Mouse (Mus musculus): ENCODE measurements around the gene Scap. TPM values are rescaled to one million over a fixed set of nuclear protein-coding genes. Genes with fewer than 3 reads are reported as not detected.
"Not testable (repeated sequence)": the region's sequence is repeated elsewhere in the genome, so short reads cannot be mapped to it uniquely, and the experiment has no call there.

The Scap gene
- total and polyA plus RNA-seq, 3 experiments: 24.7 to 48.9 (median 40.4) TPM

GRCm38 (mm10) chr9:110329655-110330054, 3.4 kb upstream of the Scap start:
- in situ Hi-C loops (cut with MboI; ENCODE audit: low pct_ligation_motif_present, low pct_unique_long_range_greater_than_20kb, low sequenced_read_pairs): no loop called here
- H3K4me3 ChIP-seq (replicated peaks in 1 of 3; ENCODE audit: low read depth in 2 of 3, low read length in 2 of 3, poor library complexity in 1 of 3): no peak overlapping the region
- no peak overlapping the region for H3K27ac ChIP-seq (ENCODE audit: insufficient read depth, low read depth)
- H3K27me3 ChIP-seq (replicated peaks): no peaks in the 10 kb centered on the region
- peaks cover 2 to 12% of the 10 kb centered on the region in 2 experiments; a peak in 3 of 4 replicates for H3K4me1 ChIP-seq (ENCODE audit: control insufficient read depth in 1 of 2, insufficient read depth in 2 of 2)
- H3K4me2 ChIP-seq (ENCODE audit: insufficient read depth, low read depth, poor library complexity, severe bottlenecking): no peak overlapping the region
- no peak for DNase-seq (ENCODE audit: extremely low read depth)
- H3K36me3 ChIP-seq (replicated peaks in 1 of 2; ENCODE audit: control insufficient read depth in 1 of 2, insufficient read depth in 1 of 2, low read length in 1 of 2): no peaks in the 10 kb centered on the region
- 0 out of 2 replicates have a peak, but pooled peaks cover 6% of the 10 kb centered on the region for H3K79me2 ChIP-seq (replicated peaks; ENCODE audit: control insufficient read depth, extremely low read depth, insufficient read depth, poor library complexity, severe bottlenecking)
- TF ChIP-seq PAX5 (IDR thresholded peaks at IDR 0.05; ENCODE audit: low read length) (no peak), RCOR1 (conservative IDR thresholded peaks at IDR 0.05; ENCODE audit: low read depth, low read length) (no peak), E2F4 (IDR thresholded peaks at IDR 0.05; ENCODE audit: insufficient replicate concordance, low read depth, low read length) (no peak), CTCF (conservative IDR thresholded peaks at IDR 0.05 in 1 of 2, IDR thresholded peaks at IDR 0.05 in 1 of 2; ENCODE audit: low read depth in 2 of 2, low read length in 2 of 2) (no peak), USF2 (conservative IDR thresholded peaks at IDR 0.05; ENCODE audit: low read depth, low read length) (no peak), UBTF (IDR thresholded peaks at IDR 0.05; ENCODE audit: low read depth, low read length) (no peak), POLR2AphosphoS2 (IDR thresholded peaks at IDR 0.05; ENCODE audit: low read depth, low read length) (no peak), ZKSCAN1 (IDR thresholded peaks at IDR 0.05; ENCODE audit: borderline replicate concordance, low read depth, low read length) (no peak)
- H3K9ac ChIP-seq (ENCODE audit: insufficient read depth, low read depth): no peak overlapping the region
- H3K9me3 ChIP-seq (replicated peaks; ENCODE audit: low read length): peaks cover 3% of the 10 kb centered on the region
- dilution Hi-C loops (cut with MboI; ENCODE audit: extremely low pct_ligation_motif_present, extremely low pct_unique_long_range_greater_than_20kb, low sequenced_read_pairs): no loop called here

DNA sequence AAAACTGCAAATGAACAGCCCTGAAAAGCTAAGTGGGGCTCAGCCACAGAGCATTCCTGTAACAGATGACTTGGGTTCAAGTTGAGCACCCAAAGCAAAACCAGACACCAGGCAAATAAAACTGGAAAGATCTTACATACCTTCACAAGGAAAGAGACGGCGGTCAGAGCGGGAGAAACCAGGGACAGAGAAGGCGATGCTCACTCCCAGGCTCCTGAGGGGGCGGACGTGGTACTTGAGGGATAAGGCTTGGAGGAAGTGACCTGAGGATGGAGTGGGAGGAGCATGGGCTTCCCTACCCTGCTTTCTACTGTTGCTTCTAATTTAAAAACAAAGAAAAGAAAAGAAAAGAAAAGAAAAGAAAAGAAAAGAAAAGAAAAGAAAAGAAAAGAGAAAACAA, 2.7 kb upstream of the Scap start:
- H3K27me3 ChIP-seq (replicated peaks): no peaks in the 10 kb centered on the region
- no peak overlapping the region for H3K9ac ChIP-seq (ENCODE audit: insufficient read depth, low read depth)
- no peak overlapping the region for H3K4me2 ChIP-seq (ENCODE audit: insufficient read depth, low read depth, poor library complexity, severe bottlenecking)
- dilution Hi-C loops (cut with MboI; ENCODE audit: extremely low pct_ligation_motif_present, extremely low pct_unique_long_range_greater_than_20kb, low sequenced_read_pairs) (no loop called here), in situ Hi-C loops (cut with MboI; ENCODE audit: low pct_ligation_motif_present, low pct_unique_long_range_greater_than_20kb, low sequenced_read_pairs) (no loop called here)
- no peak for DNase-seq (ENCODE audit: extremely low read depth)
- H3K4me3 ChIP-seq (replicated peaks in 1 of 3; ENCODE audit: low read depth in 2 of 3, low read length in 2 of 3, poor library complexity in 1 of 3): no peak overlapping the region
- peaks cover 3% of the 10 kb centered on the region for H3K9me3 ChIP-seq (replicated peaks; ENCODE audit: low read length)
- H3K4me1 ChIP-seq (ENCODE audit: control insufficient read depth in 1 of 2, insufficient read depth in 2 of 2): peaks cover 4 to 19% of the 10 kb centered on the region in 2 experiments
- H3K36me3 ChIP-seq (replicated peaks in 1 of 2; ENCODE audit: control insufficient read depth in 1 of 2, insufficient read depth in 1 of 2, low read length in 1 of 2): no peaks in the 10 kb centered on the region
- no peak for TF ChIP-seq TBP (conservative IDR thresholded peaks at IDR 0.05; ENCODE audit: low read depth, low read length)
- TF ChIP-seq JUND (conservative IDR thresholded peaks at IDR 0.05; ENCODE audit: low read depth, low read length): no peak
- no peak for TF ChIP-seq GABPA (IDR thresholded peaks at IDR 0.05; ENCODE audit: insufficient replicate concordance, low read depth, low read length)
- no peak for TF ChIP-seq USF1 (IDR thresholded peaks at IDR 0.05; ENCODE audit: low read depth, low read length)
- no peak for TF ChIP-seq RAD21 (IDR thresholded peaks at IDR 0.05; ENCODE audit: low read depth, low read length)
- TF ChIP-seq SMC3 (IDR thresholded peaks at IDR 0.05; ENCODE audit: low read depth, low read length): no peak
- no peak for TF ChIP-seq HCFC1 (IDR thresholded peaks at IDR 0.05; ENCODE audit: low read depth, low read length)
- no peak for TF ChIP-seq ZKSCAN1 (IDR thresholded peaks at IDR 0.05; ENCODE audit: borderline replicate concordance, low read depth, low read length)
- TF ChIP-seq MXI1 (IDR thresholded peaks at IDR 0.05; ENCODE audit: low read depth, low read length): no peak
- no peak for TF ChIP-seq CHD1 (IDR thresholded peaks at IDR 0.05; ENCODE audit: low read depth, low read length)
- no peak for TF ChIP-seq MEF2A (IDR thresholded peaks at IDR 0.05; ENCODE audit: borderline replicate concordance, low read depth, low read length)
- no peak overlapping the region for H3K27ac ChIP-seq (ENCODE audit: insufficient read depth, low read depth)
- H3K79me2 ChIP-seq (replicated peaks; ENCODE audit: control insufficient read depth, extremely low read depth, insufficient read depth, poor library complexity, severe bottlenecking): 0 out of 2 replicates have a peak, but pooled peaks cover 9% of the 10 kb centered on the region

- DNase-seq (ENCODE audit: extremely low read depth); in situ Hi-C loops (cut with MboI; ENCODE audit: low pct_ligation_motif_present, low pct_unique_long_range_greater_than_20kb, low sequenced_read_pairs): not testable (repeated sequence)
Observed at GRCm38 (mm10) chr9:110330913-110331312, 2.2 kb upstream of the Scap start.

More at GRCm38 (mm10) chr9:110330913-110331312, 2.2 kb upstream of the Scap start:
- H3K4me3 ChIP-seq (replicated peaks in 1 of 3; ENCODE audit: low read depth in 2 of 3, low read length in 2 of 3, poor library complexity in 1 of 3); H3K9ac ChIP-seq (ENCODE audit: insufficient read depth, low read depth); dilution Hi-C loops (cut with MboI; ENCODE audit: extremely low pct_ligation_motif_present, extremely low pct_unique_long_range_greater_than_20kb, low sequenced_read_pairs); H3K36me3 ChIP-seq (replicated peaks in 1 of 2; ENCODE audit: control insufficient read depth in 1 of 2, insufficient read depth in 1 of 2, low read length in 1 of 2); H3K9me3 ChIP-seq (replicated peaks; ENCODE audit: low read length); H3K27ac ChIP-seq (ENCODE audit: insufficient read depth, low read depth); H3K27me3 ChIP-seq (replicated peaks); H3K79me2 ChIP-seq (replicated peaks; ENCODE audit: control insufficient read depth, extremely low read depth, insufficient read depth, poor library complexity, severe bottlenecking); H3K4me2 ChIP-seq (ENCODE audit: insufficient read depth, low read depth, poor library complexity, severe bottlenecking): not testable (repeated sequence)
- peaks cover 4 to 20% of the 10 kb centered on the region in 2 experiments for H3K4me1 ChIP-seq (ENCODE audit: control insufficient read depth in 1 of 2, insufficient read depth in 2 of 2)
